Mouse (Mus musculus) embryonic facial prominence, embryonic 13.5 days (tissue): ENCODE data around the gene Stard9. TPM values are rescaled to one million over a fixed set of nuclear protein-coding genes. Genes with fewer than 3 reads are reported as not detected.
"Not testable (repeated sequence)": the region's sequence is repeated elsewhere in the genome, so short reads cannot be mapped to it uniquely, and the experiment has no call there.

Experiments
- ATAC-seq: fragments of 200-750 bp; cut with Nextera tagmentation; 2 replicates; pipeline ENCODE4 v1.8.0; 2017; ENCODE audit warnings: low read depth; ENCODE audit not compliant: insufficient number of reproducible peaks, insufficient read depth, low FRiP score, low TSS enrichment
- H3K27ac ChIP-seq: fragments of 300-500 bp; sonication (generic); 2 replicates; pipeline ENCODE4 v1.5.1; 2015; ENCODE audit warnings: moderate library complexity, mild to moderate bottlenecking, inconsistent platforms
- H3K27me3 ChIP-seq: fragments of 300-500 bp; sonication (generic); 2 replicates; pipeline ENCODE4 v1.6.1; 2015; ENCODE audit warnings: mild to moderate bottlenecking, inconsistent platforms
- H3K36me3 ChIP-seq: fragments of 300-500 bp; sonication (generic); 2 replicates; pipeline ENCODE4 v1.6.1; 2015; ENCODE audit warnings: mild to moderate bottlenecking, inconsistent platforms
- H3K4me1 ChIP-seq: fragments of 300-500 bp; sonication (generic); 2 replicates; pipeline ENCODE4 v1.6.1; 2015; ENCODE audit warnings: inconsistent platforms
- H3K4me2 ChIP-seq: fragments of 300-500 bp; sonication (generic); 2 replicates; pipeline ENCODE4 v1.6.1; 2015; ENCODE audit warnings: moderate library complexity, mild to moderate bottlenecking, inconsistent platforms
- H3K4me3 ChIP-seq: fragments of 300-500 bp; sonication (generic); 2 replicates; pipeline ENCODE4 v1.5.1; 2015; ENCODE audit warnings: mild to moderate bottlenecking, inconsistent platforms
- H3K9ac ChIP-seq: fragments of 300-500 bp; sonication (generic); 2 replicates; pipeline ENCODE4 v1.6.1; 2015; ENCODE audit warnings: mild to moderate bottlenecking, inconsistent platforms
- H3K9me3 ChIP-seq: fragments of 300-500 bp; sonication (generic); 2 replicates; pipeline ENCODE4 v1.6.1; 2016; ENCODE audit warnings: inconsistent platforms
- WGBS: fragments of 180-500 bp; shearing (Covaris S2); methylation state at CpG from one replicate; pipeline ENCODE4 v1.1.7; 2015; ENCODE audit warnings: mixed read lengths; 5-methylcytosine and 5-hydroxymethylcytosine counted together
- polyA plus RNA-seq: library from polyadenylated mRNA; unstranded; fragments of >200 nt; fragmentation: Nextera tagmentation; extraction: Ambion mirVana; gene quantifications from 2 replicates; pipeline ENCODE4 v1.2.1, GENCODE M21; 2015

Gene Stard9
- polyA plus RNA-seq, 1 experiment from 2014 or later: 4.7 TPM

DNA sequence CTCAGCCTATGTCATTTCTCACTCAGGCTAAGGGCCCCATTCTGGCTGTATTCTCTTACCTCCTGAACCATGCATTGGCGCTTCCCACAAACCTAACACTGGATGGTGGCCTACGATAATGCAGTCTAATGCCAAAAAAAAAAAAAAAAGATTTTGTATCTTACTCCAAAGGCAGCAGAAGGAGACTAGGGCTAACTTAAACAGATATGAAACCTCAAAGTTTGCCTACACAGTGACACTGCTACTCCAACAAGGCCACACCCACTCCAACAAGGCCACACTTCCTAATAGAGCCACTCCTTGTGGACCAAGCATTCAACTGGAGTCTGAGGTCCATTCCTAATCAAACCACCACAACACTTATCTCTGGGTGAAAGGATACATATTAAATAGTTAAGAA is 27.8 kb downstream of the Stard9 start:
- no peak overlapping the region for H3K9ac ChIP-seq
- no peak overlapping the region for H3K27ac ChIP-seq
- WGBS: 95% methylated on average over 2 of the region's 2 CpGs
- H3K4me2 ChIP-seq: no peak overlapping the region
- no peak overlapping the region for H3K4me3 ChIP-seq
- ATAC-seq: no peak
- no peaks in the 10 kb centered on the region for H3K36me3 ChIP-seq
- no peaks in the 10 kb centered on the region for H3K4me1 ChIP-seq
- H3K9me3 ChIP-seq: no peaks in the 10 kb centered on the region
- no peaks in the 10 kb centered on the region for H3K27me3 ChIP-seq

DNA sequence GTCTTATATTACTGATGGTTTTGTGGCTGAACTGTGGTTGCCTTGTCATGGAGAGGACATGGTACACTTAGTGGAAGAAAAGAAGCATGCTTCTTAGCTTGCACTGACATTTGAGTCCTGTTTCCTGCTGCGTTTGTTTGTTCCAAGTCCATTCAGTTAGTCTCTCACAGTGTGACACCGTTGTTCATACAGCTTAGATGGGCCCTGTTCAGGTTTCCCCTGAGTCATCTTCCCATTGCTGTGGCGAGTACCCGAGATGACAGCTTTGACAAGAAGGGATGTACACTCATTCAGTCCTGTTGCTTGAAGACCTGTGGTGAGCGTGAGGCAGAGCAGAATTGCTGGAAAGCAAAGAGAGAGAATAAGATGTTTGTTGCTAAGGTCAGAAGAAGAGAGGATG is 29.6 kb downstream of the Stard9 start:
- Histone ChIP-seq H3K36me3 (no peaks in the 10 kb centered on the region), H3K4me1 (no peaks in the 10 kb centered on the region), H3K9me3 (no peaks in the 10 kb centered on the region), H3K9ac (no peak overlapping the region), H3K4me3 (no peak overlapping the region), H3K4me2 (no peak overlapping the region), H3K27me3 (no peaks in the 10 kb centered on the region), H3K27ac (no peak overlapping the region)
- WGBS: 69% methylated on average over 5 of the region's 5 CpGs
- ATAC-seq: no peak

DNA sequence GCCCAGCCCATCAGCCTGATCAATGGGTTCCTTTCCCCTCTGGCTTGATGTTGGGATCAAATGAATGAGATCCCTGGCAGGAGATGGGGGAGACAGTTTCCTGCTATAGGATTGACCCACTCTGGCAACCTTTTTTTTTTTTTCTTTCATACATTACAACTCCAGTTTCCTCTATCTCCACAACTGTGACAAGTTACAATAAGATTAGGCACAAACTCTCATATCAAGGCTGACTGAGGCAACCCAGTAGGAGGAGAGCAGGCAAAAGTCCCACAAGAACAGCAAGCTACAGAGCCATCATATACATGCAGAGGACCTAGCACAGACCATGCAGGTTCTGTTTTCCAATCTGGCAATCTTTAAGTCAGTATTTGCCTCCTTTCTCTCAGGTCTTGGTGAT is 30.4 kb downstream of the Stard9 start:
- H3K9ac ChIP-seq: no peak overlapping the region
- no peak overlapping the region for H3K4me3 ChIP-seq
- H3K4me1 ChIP-seq: no peaks in the 10 kb centered on the region
- ATAC-seq: no peak
- H3K27ac ChIP-seq: no peak overlapping the region
- H3K4me2 ChIP-seq: no peak overlapping the region
- no peaks in the 10 kb centered on the region for H3K27me3 ChIP-seq
- H3K9me3 ChIP-seq: no peaks in the 10 kb centered on the region
- no peaks in the 10 kb centered on the region for H3K36me3 ChIP-seq

DNA sequence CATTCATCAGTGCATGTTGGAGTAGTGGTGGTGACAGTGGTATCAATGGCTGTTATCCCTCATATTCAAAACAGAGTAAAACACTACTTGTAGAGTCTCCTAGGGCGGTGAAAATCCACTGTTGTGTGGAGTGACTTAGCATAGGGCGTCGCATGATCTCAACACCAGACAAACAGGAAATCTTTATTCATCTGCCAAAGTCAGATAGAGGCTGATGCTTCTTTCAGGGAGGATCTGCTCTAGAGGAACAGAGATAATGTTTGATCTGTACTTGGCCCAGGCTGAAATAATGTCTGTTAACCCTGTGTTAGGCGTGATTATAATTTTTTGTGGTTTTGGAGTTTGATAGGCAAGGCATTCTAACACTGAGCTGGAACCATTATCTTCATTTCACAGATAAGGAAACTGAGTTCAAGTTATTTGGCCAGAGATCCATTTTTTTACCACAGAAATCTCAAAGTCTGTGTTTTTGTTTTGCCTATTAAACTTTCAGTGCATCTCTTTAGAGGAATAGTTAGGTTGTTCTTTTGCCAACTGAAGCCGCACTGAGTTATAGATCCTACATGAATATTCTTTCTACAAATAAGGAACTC is 31.7 kb downstream of the Stard9 start:
- WGBS: 89% methylated on average over 5 of the region's 5 CpGs
- Histone ChIP-seq H3K4me2 (no peak overlapping the region), H3K27ac (no peak overlapping the region), H3K27me3 (no peaks in the 10 kb centered on the region), H3K9me3 (no peaks in the 10 kb centered on the region), H3K9ac (no peak overlapping the region), H3K4me3 (no peak overlapping the region), H3K4me1 (no peaks in the 10 kb centered on the region), H3K36me3 (no peaks in the 10 kb centered on the region)
- no peak for ATAC-seq

DNA sequence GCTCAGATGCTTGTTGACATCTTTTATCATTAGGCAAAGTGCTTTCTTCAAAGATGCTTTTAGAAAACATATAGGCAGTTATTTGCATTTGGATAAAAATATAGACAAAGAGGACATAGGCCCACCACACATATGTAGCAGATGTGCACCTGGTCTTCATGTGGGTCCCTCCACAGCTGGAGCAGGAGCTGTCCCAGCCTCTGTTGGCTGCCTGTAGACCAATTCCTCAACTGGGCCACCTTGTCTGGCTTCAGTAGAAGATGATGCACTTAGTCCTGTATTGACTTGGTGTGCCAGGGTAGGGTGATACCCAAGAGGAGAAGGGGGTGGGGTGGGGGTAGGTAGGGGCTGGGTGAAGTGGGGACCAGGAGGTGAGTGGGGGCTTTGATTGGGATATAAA is 33.8 kb downstream of the Stard9 start:
- Histone ChIP-seq H3K9ac (no peak overlapping the region), H3K4me1 (no peaks in the 10 kb centered on the region), H3K9me3 (no peaks in the 10 kb centered on the region), H3K27ac (no peak overlapping the region), H3K27me3 (no peaks in the 10 kb centered on the region), H3K36me3 (peaks cover 5% of the 10 kb centered on the region; the same call in 1 of the 2 replicates), H3K4me3 (no peak overlapping the region), H3K4me2 (no peak overlapping the region)
- ATAC-seq: no peak

DNA sequence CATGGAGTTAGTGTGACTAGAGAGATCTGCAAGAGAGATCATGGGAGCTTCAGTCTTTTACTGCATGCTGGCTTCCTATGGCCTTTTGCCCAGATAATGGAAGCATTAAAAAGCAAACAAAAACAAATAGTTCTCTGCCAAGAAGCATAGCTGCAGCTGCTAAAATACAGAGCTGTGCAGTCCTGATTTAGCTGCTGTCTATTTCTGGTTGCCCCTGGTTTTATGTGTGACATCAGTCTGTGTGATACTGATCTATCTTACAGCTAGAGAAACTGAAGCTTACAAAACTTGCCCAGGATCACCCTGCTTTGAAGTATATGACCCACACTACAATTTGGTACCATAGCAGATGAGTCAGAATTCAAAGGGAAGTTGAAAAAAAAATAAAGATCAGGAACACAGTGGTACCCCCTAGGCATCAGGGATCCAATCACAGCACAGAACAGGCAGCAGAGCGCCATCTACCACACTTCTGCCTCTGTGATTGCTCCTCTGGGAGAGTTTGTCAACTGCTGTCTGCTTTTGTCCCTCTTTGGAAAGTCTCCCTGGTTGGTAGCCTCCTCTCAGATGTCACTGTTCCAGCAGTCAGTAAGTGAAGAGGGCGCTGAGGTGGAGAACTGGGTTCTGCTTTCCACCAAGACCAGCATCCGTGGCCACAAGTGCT is 34.7 kb downstream of the Stard9 start:
- no peak overlapping the region for H3K4me2 ChIP-seq
- 69% methylated on average over 3 of the region's 3 CpGs for WGBS
- no peaks in the 10 kb centered on the region for H3K27me3 ChIP-seq
- H3K27ac ChIP-seq: no peak overlapping the region
- no peaks in the 10 kb centered on the region for H3K9me3 ChIP-seq
- H3K9ac ChIP-seq: no peak overlapping the region
- H3K4me3 ChIP-seq: no peak overlapping the region
- no peaks in the 10 kb centered on the region for H3K4me1 ChIP-seq
- peaks cover 5% of the 10 kb centered on the region; the same call in 1 of the 2 replicates for H3K36me3 ChIP-seq
- no peak for ATAC-seq

- no peak overlapping the region for H3K4me3 ChIP-seq
- no peak for ATAC-seq
- H3K36me3 ChIP-seq: peaks cover 5% of the 10 kb centered on the region; the same call in 1 of the 2 replicates
- no peaks in the 10 kb centered on the region for H3K27me3 ChIP-seq
- H3K4me1 ChIP-seq: no peaks in the 10 kb centered on the region
- 85% methylated on average over 2 of the region's 2 CpGs for WGBS
- H3K27ac ChIP-seq: no peak overlapping the region
- H3K9me3 ChIP-seq: no peaks in the 10 kb centered on the region
- H3K4me2 ChIP-seq: no peak overlapping the region
- no peak overlapping the region for H3K9ac ChIP-seq
These were observed 38.5 kb downstream of the Stard9 start for GRCm38 (mm10) chr2:120667446-120667845.

DNA sequence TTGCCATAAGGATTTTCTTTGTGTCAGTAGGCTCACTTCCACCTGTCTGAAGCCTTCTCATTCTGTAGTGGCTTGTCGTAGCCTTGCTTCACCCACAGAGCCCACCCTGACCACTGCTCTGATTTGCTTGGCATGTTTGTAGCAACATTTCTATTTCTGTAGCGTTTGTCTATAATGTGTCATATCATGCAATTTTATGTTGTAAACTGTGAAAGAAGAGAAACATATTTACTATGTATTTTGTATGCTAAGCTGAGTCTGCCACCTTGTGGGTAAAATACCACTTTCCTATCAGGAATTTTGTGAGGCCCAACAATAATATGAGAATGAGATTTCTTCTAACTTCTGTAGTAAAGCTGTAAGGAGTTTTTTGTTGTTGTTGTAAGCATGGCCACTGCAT is 41.3 kb downstream of the Stard9 start:
- Histone ChIP-seq H3K4me1 (no peaks in the 10 kb centered on the region), H3K27me3 (no peaks in the 10 kb centered on the region), H3K4me3 (no peak overlapping the region), H3K9ac (no peak overlapping the region), H3K36me3 (peaks cover 5% of the 10 kb centered on the region; the same call in 1 of the 2 replicates), H3K4me2 (no peak overlapping the region), H3K9me3 (no peaks in the 10 kb centered on the region), H3K27ac (no peak overlapping the region)
- ATAC-seq: no peak
- 73% methylated on average over 2 of the region's 2 CpGs for WGBS

DNA sequence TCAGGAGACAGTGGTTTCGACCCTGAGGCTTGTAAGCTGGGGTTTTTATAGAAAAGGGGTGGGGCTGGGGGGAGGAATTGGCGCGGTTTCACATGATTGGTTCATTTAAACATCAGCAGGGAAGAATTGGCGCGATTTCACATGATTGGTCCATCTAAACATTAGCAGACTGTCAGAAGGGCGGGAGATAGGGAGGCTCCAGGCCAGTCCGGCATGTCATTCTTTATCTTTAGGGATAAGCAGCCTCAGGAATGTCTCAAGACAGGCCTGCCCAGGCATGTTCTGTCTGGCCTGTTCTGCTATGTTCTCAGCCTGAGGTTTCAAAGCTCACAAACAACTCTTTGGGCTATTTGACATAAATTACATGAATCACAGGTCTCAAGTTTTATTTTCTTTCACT is 52.2 kb downstream of the Stard9 start:
- not testable (repeated sequence) for H3K27ac ChIP-seq, H3K27me3 ChIP-seq, ATAC-seq, H3K4me1 ChIP-seq, H3K4me3 ChIP-seq, H3K9ac ChIP-seq, H3K9me3 ChIP-seq, H3K4me2 ChIP-seq
- peaks cover 18% of the 10 kb centered on the region for H3K36me3 ChIP-seq
- 84% methylated on average over 7 of the region's 7 CpGs for WGBS

- Histone ChIP-seq H3K36me3 (peaks cover 61% of the 10 kb centered on the region), H3K27ac (no peak overlapping the region), H3K4me1 (no peaks in the 10 kb centered on the region), H3K4me3 (no peak overlapping the region), H3K4me2 (no peak overlapping the region), H3K9ac (no peak overlapping the region), H3K27me3 (no peaks in the 10 kb centered on the region), H3K9me3 (no peaks in the 10 kb centered on the region)
- 80% methylated on average over 5 of the region's 5 CpGs for WGBS
- no peak for ATAC-seq
These were observed 68.8 kb downstream of the Stard9 start for GRCm38 (mm10) chr2:120697767-120698166.

DNA sequence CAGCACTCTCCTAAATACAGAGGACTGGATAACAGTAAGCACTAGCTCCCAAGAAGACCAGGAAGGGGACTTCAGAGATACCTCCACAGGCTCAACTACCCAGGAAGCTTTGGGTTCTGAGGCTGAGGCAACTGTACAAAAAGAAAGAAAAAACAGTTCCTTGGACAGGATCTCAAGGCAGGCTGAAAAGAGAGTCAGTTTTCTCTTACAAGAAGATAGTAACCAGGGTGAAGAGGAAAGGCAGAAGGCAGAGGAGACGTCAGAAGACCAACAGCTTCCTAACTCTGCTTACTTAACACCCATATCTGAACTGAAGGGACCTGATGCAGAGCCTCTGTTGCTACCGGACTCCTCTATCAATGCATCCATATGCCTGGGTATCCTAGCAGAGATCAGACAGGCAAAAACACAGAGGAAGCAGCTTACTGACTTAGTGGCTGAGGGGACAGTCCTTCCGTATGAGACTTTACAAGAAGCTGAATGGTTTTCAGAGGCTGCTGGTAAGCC is 71.5 kb downstream of the Stard9 start:
- no peak overlapping the region for H3K27ac ChIP-seq

DNA sequence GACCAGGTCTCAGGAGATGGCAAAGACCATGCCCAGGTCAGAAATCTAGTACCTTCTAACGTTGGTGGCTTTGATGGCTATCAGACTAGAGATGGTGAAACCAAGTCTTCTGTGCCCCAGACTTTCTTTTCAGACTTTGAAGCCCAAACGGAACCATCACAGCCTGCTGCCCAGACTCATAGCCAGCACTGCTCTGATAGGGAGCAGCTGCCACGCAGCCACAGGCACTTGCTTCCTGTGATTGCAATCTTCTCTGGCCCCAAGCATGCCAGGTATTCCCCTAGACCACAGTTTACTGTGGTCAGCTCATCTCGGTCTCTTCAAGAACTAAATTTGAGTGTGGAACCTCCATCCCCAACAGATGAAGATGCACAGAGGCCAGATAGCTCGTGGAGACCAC is 73.8 kb downstream of the Stard9 start:
- peaks cover 53% of the 10 kb centered on the region for H3K36me3 ChIP-seq
- H3K4me3 ChIP-seq: no peak overlapping the region
- H3K27ac ChIP-seq: no peak overlapping the region
- 72% methylated on average over 5 of the region's 5 CpGs for WGBS
- H3K9me3 ChIP-seq: no peaks in the 10 kb centered on the region
- no peak overlapping the region for H3K4me2 ChIP-seq
- H3K9ac ChIP-seq: no peak overlapping the region
- no peaks in the 10 kb centered on the region for H3K27me3 ChIP-seq
- ATAC-seq: no peak
- H3K4me1 ChIP-seq: no peaks in the 10 kb centered on the region

More for the DNA sequence above, 71.5 kb downstream of the Stard9 start:
- Histone ChIP-seq H3K4me3 (no peak overlapping the region), H3K27me3 (no peaks in the 10 kb centered on the region), H3K36me3 (peaks cover 59% of the 10 kb centered on the region), H3K4me1 (no peaks in the 10 kb centered on the region), H3K9me3 (no peaks in the 10 kb centered on the region), H3K4me2 (no peak overlapping the region), H3K9ac (no peak overlapping the region)
- no peak for ATAC-seq
- 85% methylated on average over 3 of the region's 3 CpGs for WGBS
